Mouse (Mus musculus) spleen, adult 18-20 months (tissue): Measurements from ENCODE around the gene Zbtb20.

Experiments used
- DNase-seq, 2 experiments: peaks; one replicate each; pipeline ENCODE4 v3.0.0; 2022; ENCODE audit warnings: mixed read lengths in 2 of 2

The Zbtb20 gene

GRCm38 (mm10) chr16:43619277-43619676 is 743.6 kb downstream of the Zbtb20 start:
- DNase-seq = no peak

GRCm38 (mm10) chr16:43620359-43620758 is 744.7 kb downstream of the Zbtb20 start:
- no peak for DNase-seq

GRCm38 (mm10) chr16:43623315-43624000 is 747.8 kb downstream of the Zbtb20 start:
- DNase-seq = no peak

GRCm38 (mm10) chr16:43624876-43625275 is 749.2 kb downstream of the Zbtb20 start:
- no peak for DNase-seq

GRCm38 (mm10) chr16:43625289-43625688 is 749.6 kb downstream of the Zbtb20 start:
- DNase-seq = no peak

GRCm38 (mm10) chr16:43625956-43626355 is 750.3 kb downstream of the Zbtb20 start:
- no peak for DNase-seq

GRCm38 (mm10) chr16:43628662-43629061 is 753.0 kb downstream of the Zbtb20 start:
- DNase-seq = no peak

GRCm38 (mm10) chr16:43631758-43632157 is 756.1 kb downstream of the Zbtb20 start:
- DNase-seq = no peak

- no peak for DNase-seq
Observed at GRCm38 (mm10) chr16:43634037-43634436, 758.4 kb downstream of the Zbtb20 start.

GRCm38 (mm10) chr16:43637241-43637640 is 761.6 kb downstream of the Zbtb20 start:
- no peak for DNase-seq

- DNase-seq = no peak
Observed at GRCm38 (mm10) chr16:43638406-43639049, 762.8 kb downstream of the Zbtb20 start.

- DNase-seq = no peak
Observed at GRCm38 (mm10) chr16:43641230-43641629, 765.5 kb downstream of the Zbtb20 start.

GRCm38 (mm10) chr16:43645879-43646278 is 770.2 kb downstream of the Zbtb20 start:
- no peak for DNase-seq

- DNase-seq = no peak
Observed at GRCm38 (mm10) chr16:43646943-43647342, 771.3 kb downstream of the Zbtb20 start.

GRCm38 (mm10) chr16:43647641-43648040 is 772.0 kb downstream of the Zbtb20 start:
- DNase-seq = no peak

- DNase-seq = no peak
Observed at GRCm38 (mm10) chr16:43650355-43651080, 774.8 kb downstream of the Zbtb20 start.

- no peak for DNase-seq
Observed at GRCm38 (mm10) chr16:43653288-43653687, 777.6 kb downstream of the Zbtb20 start.

- no peak for DNase-seq
Observed at GRCm38 (mm10) chr16:43654269-43654668, 778.6 kb downstream of the Zbtb20 start.

- no peak for DNase-seq
Observed at GRCm38 (mm10) chr16:43655183-43655787, 779.6 kb downstream of the Zbtb20 start.

GRCm38 (mm10) chr16:43661576-43661975 is 785.9 kb downstream of the Zbtb20 start:
- DNase-seq = no peak

- DNase-seq = no peak
Observed at GRCm38 (mm10) chr16:43662124-43663004, 786.7 kb downstream of the Zbtb20 start.

GRCm38 (mm10) chr16:43663978-43664579 is 788.4 kb downstream of the Zbtb20 start, which contains the start of gene Tigit:
TSS of gene Tigit (minus strand) at chr16:43664146.
- DNase-seq = no peak
